Mouse (Mus musculus): ENCODE data around the gene Zfp523.

The Zfp523 gene

DNA sequence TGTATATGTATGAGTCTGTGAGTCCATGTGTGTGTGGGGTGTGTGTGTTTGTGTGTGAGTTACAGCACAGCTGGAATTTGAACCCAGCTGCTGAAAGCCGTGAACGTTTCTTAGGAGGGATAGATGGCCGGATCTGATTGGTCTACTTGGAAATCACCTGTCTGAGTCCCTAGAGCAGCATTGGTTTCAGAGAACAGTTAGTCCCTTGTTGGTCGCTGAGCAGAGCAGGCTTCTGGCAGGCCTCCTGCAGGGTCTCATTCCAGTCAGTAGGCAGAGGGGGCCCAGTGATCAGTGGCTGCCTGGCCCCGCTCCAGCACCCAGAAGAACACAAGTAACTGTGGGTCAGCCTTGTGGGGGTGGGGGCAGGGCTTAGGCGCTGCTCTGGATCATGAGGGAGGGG, 67.8 kb downstream of the Zfp523 start:
- no peak for DNase-seq (ENCODE audit: low spot score)

DNA sequence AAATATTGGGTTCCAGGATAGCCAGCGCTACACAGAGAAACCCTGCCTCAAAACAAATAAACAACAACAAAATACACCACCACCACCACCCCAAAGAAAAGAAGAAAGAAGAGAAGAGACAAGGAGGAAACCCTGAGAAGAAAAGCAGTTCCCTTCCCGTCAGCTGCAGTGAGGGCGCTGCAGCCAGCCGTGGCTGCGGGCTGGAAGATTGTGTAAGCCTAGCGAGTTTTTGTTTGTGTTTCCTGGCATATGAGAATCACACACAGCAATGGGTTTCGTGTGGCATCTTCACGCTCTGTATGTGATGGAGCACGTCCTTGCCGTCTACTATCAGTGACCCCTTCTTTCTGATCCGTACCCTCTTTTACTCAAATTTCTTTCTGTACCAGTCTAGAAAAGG, 69.7 kb downstream of the Zfp523 start:
- no peak for DNase-seq (ENCODE audit: low spot score)

DNA sequence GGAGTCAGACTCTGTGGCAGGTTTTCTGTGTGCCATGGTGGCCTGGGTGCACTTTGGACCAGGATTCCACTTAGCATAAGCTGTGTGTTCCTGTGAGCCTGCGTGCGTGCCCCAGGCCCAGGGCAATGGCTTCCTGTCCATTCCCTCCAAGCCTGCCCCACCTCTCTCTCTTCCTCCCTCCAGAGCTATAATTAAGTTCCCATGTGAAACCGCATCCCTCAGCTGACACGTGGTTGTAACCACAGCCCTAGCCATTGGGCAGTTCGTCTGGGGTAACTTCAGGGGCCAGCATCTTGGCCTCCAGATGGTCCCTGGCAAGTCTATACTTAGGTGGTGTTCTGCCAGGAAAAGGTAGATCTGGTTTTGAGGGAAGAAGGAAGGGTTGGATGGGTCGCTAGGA, 70.7 kb downstream of the Zfp523 start:
- no peak for DNase-seq (ENCODE audit: low spot score)

- no peak for DNase-seq (ENCODE audit: low spot score)
These were observed 72.1 kb downstream of the Zfp523 start for GRCm38 (mm10) chr17:28249062-28249461.

DNA sequence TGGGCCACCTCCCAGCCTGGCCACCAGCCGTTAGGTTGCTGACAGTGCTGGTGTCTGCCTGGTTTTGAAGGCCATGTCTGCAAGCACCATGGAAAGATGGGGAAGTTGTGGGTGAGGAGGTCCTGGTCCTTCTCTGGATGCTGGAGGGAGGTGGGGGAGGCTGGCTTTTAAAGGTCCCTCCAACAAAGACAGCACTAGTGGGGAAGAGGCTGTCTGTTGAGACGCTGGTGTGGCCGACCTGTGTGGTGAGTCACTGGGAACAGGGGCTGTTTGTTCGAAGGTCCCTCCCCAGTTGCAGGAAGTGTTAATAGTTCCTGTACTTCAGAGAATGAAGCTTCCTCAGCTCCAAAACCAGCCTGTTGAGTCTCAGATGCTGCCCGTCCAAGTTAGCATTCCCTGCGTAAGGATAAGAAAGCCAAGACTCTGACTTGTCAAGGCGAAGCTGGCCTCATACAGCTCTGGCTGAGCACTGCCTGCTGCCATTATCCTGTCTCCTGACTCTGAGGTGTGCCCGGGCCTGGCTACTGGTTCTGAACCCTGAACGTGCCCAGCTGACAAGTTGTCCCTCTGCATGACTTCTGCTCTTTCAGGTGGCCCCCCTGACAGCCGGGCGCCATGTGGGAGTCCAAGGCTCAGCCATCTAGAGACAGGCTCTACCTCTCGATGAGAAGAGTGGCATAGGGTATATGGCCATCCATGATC, 74.8 kb downstream of the Zfp523 start:
- no peak for DNase-seq (ENCODE audit: low spot score)

DNA sequence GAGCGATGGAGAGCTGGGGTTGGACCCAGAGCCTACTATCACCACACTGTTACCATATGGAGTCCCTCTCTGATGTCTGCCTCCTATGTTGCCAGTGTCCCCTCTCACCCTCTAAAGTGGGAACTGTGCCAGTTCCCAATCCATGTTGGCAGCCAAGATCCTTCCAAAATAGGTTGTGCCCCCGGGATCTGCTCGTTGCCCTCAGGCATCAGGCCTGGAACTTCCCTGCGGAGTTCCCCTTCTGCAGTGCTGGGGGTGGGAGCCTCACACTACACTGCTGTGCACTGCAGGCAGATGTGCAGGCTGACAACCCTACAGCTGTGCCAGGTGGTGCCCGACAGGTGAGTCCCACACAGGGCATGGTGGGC, 75.3 kb downstream of the Zfp523 start:
- no peak for DNase-seq (ENCODE audit: low spot score)

DNA sequence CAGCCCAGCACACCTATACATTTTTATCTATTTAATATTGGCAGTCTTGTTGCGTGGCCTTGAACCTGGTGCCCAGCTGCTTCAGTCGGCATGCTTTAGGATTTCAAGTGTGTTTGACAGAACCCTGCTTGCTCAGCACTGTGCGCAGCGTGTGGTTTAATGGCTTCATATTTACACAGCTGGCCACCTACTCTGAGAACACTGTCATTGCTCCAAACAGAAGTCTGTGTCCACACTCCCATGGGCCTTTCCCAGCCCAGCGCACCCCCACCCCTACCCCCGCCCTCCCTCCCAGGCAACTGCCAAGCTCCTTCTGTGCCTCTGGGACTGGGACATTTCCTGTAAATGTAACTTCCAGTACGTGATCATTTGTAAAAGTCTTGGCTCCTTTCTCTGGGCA, 76.3 kb downstream of the Zfp523 start:
- DNase-seq (ENCODE audit: low spot score): no peak

- DNase-seq (ENCODE audit: low spot score): no peak
These were observed 77.9 kb downstream of the Zfp523 start for GRCm38 (mm10) chr17:28254804-28255203.
